Mouse (Mus musculus): ENCODE data around the gene Olfr160. TPM values are rescaled to one million over a fixed set of nuclear protein-coding genes. Genes with fewer than 3 reads are reported as not detected.

Gene Olfr160
- polyA plus RNA-seq, 1 experiment = not detected

Other genes starting within 250 kb of the Olfr160 start
- 24.7 and 26.8 TPM in 2 replicates for gene Msantd2, start 226.9 kb downstream of the Olfr160 start, polyA plus RNA-seq (2012; rRNA removed)
- gene Esam, start 188.2 kb downstream of the Olfr160 start, polyA plus RNA-seq (2012; rRNA removed) = 56.0 and 57.2 TPM in 2 replicates
- 151 and 161 TPM in 2 replicates for gene Vsig2, start 177.0 kb downstream of the Olfr160 start, polyA plus RNA-seq (2012; rRNA removed)
- gene Nrgn, start 163.3 kb downstream of the Olfr160 start, polyA plus RNA-seq (2012; rRNA removed) = 1.8 and 1.9 TPM in 2 replicates
- gene Siae, start 160.6 kb downstream of the Olfr160 start, polyA plus RNA-seq (2012; rRNA removed) = 16.6 and 17.1 TPM in 2 replicates
- gene Spa17, start 102.5 kb downstream of the Olfr160 start, polyA plus RNA-seq (2012; rRNA removed) = 2.2 and 3.8 TPM in 2 replicates
- gene Tbrg1, start 58.9 kb downstream of the Olfr160 start, polyA plus RNA-seq (2012; rRNA removed) = 77.0 and 83.6 TPM in 2 replicates
- gene Panx3, start 47.0 kb downstream of the Olfr160 start, polyA plus RNA-seq (2012; rRNA removed) = not detected in 2 replicates
- gene Olfr874, start 28.9 kb upstream of the Olfr160 start, polyA plus RNA-seq (2012; rRNA removed) = not detected in 2 replicates
- gene Olfr875, start 55.6 kb upstream of the Olfr160 start, polyA plus RNA-seq (2012; rRNA removed) = not detected in 2 replicates
- gene Olfr876, start 86.8 kb upstream of the Olfr160 start, polyA plus RNA-seq (2012; rRNA removed) = not detected in 2 replicates
- not detected in 2 replicates for gene Olfr877, start 138.0 kb upstream of the Olfr160 start, polyA plus RNA-seq (2012; rRNA removed)
- gene Olfr145, start 180.5 kb upstream of the Olfr160 start, polyA plus RNA-seq (2012; rRNA removed) = not detected in 2 replicates
- not detected in 2 replicates for gene Olfr878, start 201.6 kb upstream of the Olfr160 start, polyA plus RNA-seq (2012; rRNA removed)

Data from urinary bladder, adult 2 months (tissue).